Mouse (Mus musculus) right cerebral cortex, postnatal 14 days (tissue): ENCODE measurements at regions not wholly inside any gene's neighbourhood (a gene's known extent, or its start where the extent isn't known, plus 50 kb on each side); places are given as distances from the start of the nearest gene placed in this dataset.

Experiments
- DNase-seq: peaks from one replicate; pipeline ENCODE4 v3.0.0; 2022

DNA sequence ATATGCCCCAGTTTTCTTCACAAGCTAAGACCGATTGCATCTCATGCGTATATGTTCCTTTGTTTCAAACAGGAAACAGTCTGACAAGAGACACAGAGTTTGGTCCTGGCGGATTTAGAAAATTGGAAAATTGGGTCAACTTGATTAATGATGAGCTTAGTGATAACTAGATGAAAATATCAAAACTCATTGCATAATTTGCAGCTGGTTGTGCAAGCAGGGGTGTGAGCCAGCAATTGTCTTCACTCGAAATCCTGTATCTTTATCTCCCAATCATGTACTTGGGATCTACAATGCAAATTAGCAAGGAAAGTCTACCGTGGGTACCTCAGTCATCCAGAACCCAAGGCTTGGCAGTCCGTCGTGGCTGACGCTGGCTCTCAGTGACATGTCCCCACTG lies 128.9 kb upstream of the N6amt1 start:
- no peak for DNase-seq

DNA sequence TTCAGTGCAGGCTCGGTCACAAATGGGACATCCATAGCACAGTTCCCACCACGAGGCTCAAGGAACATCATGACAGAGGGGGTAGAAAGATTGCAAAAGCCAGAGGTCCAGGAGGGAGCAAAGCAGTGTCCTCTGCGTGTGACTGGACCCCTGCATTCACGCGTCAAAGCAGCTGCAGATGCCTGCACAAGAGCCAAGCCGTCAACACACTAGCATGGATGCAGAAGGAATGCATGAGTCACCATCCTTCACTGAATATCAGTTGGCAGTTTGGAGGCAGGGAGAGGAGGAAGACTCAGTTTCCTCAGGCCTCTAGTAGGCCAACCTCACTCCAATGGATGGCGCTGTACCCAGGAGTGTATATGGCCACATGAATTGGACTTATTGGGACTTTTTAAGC lies 130.0 kb upstream of the N6amt1 start:
- DNase-seq: no peak

DNA sequence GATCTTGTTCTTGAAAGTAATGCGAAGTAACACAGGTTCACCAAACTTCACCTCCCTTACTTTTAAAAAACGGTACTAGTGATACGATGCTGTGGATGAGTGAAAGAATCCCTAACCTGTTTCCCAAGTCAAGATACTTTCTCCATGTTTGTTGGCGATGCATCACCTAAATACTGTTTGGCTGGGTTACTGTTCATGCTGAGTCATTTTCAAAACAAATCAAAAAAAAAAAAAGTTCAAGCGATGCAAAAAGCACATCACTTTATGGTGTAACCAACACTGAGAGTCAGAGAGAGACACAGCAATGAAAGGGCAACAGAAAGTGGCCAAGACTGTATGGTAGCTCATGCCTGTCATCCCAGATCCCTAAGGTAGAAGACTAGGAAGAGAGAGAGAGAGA lies 133.4 kb upstream of the N6amt1 start:
- no peak for DNase-seq

DNA sequence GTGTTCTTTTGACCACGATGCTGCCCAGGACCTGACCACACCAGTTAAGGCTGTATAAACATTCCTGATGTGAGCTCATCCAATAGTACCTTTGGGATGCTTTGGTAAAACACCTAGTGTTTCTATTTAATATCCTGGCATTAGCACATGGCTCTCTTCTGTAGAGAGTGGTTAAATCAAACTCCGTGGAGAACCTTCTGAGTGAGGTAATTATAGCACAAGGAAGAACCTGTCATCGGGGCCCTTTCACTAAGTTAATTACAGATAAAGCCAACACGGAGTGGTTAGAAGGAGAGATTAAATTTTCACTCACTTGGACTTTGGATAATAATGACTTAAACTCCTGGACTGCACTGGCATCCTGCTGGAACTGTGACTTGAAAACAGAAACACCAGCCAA lies 133.8 kb upstream of the N6amt1 start:
- no peak for DNase-seq

DNA sequence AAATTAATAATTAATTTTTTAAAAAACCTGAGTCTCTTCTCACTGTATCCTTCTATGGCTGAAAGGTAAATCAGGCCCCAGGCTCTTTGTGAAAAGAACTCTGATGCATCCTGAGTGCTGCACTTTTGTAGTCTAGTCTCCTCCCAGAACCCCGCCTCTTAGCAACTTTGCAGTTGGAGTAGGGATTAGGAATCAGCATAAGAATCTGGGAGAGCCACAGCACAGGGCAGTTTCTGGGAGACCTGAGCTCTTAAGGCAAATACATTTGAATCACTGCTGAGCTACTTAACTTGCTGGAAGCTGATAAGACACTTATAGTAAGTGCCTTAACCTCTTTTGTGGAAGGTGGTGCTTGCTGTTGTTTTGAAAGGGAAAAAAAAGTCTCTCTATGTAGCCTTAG lies 146.1 kb upstream of the N6amt1 start:
- DNase-seq: no peak

DNA sequence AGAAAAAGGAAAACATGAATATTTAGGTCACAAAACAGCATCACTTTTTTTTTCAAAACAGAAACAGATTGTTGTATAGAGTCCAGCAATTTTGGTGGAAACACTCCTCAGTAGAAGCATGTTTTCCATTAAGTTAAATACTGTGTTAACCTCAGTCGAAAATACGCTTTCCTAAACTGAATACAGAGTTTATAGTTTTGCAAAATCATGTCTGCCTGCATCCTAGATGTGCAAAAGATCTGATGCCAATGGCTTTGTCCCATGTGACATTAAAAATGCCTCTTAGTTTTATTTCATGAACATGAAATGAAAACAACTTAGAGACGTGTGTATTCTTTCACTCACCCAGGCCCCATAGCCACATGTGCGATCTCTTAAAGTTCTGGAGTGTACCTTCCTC lies 163.5 kb upstream of the N6amt1 start:
- DNase-seq: no peak

DNA sequence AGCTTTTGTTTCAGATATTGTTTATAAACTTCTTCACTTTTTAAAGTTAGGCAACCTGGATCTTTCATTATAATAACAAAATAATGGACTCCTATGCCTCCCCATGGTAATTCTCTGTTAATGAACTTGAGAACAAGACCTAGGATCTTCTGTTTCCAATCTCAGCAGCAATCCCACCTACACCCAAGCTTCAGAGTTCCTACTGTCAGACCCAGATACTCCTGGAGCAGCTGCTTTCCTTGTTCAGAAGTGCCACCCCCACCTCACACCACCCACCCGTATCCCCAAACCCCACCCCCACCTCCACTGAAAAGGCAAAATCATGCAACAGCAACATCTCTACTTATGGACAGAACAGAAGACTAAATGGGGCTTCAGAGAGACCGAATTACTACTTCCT lies 165.2 kb upstream of the N6amt1 start:
- no peak for DNase-seq

DNA sequence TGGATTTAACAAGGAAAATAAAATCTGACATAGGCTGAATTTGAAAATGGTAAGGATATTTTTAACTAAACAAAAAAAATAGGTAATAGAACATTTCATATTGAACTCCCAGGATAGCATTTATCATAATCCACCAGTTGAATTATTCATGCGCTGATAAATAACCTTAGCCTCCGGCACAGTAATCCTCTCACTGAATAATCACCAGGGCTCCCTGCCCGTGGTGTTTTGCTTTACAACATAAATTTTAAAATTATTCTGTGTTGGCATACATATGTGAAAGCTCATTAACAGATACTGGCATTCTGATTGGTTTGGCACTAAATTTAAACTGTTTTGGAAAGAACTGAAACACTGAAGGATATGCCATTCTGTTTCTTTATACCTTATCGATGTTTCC lies 181.6 kb upstream of the N6amt1 start:
- no peak for DNase-seq

DNA sequence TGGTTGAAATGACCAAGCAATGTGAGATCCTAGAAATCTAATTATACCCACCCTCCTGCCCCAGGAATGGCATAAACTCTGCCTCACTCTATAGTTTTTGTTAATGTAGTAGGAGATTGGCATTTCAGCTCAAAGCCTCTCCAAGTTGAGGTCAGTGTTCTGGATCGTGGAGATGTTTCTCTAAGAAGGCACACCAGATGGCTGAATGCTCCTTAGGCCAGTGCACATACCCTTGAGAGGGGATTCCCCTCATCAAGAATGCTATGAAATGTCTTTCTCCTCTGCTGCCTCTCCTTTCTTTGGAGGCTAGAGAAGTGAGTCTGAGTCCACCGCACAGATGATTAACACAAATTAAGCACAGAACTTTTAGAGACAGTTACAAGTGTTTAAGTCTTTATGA lies 214.7 kb upstream of the N6amt1 start:
- DNase-seq: no peak

DNA sequence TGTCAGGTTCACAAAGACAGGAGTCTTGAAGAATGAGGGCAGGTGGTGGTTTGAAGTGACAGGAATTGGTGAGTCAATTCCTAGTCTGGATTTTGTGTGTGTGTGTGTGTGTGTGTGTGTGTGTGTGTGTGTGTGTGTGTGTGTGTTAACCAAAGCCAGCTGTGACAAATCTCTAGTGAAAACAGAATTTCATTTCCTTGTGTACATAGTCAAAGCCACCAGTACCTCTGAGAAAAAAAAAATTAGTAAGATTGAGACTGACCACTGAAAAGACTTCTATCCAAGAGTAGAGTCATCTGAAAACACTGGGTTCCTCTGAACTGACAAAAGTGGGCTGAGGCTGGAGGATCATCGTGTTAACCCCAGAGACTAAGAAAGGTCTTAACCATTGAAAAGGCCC lies 217.5 kb upstream of the N6amt1 start:
- no peak for DNase-seq

DNA sequence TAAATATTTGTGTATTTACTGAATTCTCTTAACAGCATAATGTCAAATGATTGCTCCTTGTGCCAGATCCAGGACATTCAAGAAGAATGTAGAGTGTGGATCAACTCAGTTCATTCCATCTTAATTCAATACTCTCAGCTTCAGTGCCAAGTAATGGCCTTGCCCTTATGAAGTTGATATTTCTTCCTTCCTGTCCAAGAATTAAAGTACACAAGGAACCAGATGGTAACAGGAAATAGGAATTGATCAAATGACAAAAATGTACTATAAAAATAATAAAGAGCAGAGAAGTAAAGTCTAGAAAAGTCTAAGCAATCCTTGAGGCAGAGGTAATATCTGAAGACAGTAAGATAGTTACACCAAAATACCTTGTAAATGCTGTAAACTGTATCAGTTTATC lies 219.5 kb upstream of the N6amt1 start:
- no peak for DNase-seq

DNA sequence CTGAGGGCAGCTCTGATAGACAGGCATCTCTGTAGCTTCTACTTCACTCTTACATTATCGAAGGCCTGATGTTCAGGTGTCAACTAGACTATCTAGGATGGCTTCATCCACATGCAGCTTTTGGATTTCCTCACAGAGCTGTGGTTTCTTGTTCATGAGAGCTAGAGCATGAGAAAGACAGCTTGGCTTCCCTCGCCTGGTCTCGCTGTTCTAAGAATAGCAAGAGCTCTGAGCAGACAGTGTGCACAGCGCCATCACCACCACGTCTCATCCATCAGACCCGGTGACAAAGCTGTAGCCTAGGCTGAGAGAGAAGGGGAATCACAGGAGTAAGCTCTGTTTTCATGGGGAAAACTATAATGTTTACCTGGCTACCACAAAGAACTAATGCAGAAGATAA lies 220.1 kb upstream of the N6amt1 start:
- no peak for DNase-seq

DNA sequence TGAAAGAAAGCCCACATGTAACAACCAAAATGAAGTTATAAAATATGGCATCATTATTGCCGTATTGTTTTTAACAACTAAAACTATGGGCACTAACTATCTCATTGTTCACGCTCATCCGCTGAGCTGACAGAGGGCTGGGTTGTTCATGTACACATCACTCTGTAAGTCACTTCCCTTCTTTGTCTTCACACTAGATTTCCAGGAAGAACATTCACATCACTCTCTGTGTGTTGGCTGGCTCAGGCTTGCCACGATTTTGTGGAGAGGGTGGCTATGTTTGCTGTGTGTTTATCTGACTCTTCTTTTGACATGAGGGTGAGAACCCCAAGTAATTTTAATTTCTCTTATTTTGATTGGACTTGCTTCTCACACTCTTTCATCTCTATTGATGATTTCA lies 221.9 kb upstream of the N6amt1 start:
- DNase-seq: no peak

DNA sequence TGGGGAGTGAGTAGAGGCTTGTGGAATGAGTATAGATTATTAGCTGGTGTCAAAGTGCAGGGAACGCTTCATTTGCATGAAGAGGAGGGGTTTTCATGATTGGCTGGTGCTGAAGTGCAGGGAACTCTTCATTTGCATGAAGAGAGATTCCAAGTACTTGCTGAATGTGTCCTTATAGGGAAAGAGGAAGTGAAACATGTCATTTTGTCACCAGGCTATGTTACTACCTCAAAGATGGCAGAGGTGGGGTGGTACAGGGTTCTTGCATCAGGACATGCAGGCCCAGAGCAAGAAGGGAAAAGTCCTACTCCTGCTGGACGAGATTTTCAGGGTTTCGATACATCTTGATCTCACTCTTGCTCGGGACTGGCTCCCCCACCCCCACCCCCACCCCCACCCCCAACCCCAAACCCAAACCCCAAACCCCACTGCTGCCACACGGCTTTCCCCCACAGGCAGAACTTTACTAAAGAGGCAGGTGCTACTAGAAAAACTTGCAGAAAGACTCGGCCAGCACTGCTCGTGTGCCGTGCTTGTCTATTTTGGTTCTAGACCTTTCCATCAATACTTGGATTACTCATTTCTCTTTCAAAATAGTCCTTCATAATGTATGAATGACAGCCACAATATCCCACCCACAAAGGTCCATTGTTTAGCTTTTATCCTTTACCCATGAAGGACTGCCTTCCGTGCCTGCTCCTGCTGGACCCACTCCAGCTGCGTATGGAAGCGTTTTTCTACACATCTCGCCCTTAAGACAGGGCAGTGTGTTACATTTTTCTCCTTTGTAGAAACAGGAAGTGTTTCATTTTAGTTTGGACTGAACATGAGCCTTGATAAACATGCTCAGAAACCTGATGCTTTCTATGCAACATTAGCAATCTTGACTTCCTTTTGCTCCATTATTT lies 223.0 kb upstream of the N6amt1 start:
- DNase-seq: no peak

DNA sequence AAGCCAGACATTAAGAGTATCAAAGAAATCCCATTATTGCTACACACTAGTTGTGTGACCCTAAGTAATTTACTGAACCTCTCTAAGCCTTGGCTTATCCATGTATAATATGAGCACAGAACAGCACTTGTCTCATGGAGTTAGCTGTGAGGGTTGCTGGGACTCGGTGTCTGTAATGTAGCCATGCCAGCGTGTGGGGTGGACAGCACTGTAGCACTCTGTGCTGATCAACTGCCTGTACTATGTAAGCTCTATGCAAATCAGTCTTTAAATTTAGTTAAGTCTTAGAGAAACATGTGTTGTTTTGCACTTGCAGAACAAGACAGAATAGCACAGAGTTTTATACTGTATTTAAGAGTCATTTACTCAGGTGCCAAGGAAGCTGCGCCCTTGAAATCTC lies 225.0 kb upstream of the N6amt1 start:
- DNase-seq: no peak

DNA sequence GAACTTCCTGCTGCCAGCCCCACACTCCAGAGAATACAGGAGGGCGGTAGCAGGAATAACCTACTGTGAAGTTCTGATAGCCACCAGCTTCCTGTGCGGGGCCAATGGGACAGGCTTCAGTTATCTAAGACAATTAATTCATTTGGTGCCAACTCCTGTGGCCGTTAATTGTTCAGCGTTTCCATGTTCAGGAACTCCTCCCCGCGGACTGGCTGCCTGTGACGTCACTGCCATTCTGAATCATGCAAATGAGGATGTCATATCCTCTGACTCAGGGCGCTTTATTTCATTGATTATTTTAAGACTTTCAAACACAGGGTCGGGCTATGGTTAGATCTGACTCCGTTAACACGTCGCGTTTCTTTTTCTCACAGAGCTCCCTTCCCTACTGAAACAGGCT lies 225.8 kb upstream of the N6amt1 start:
- DNase-seq: peak; percentile 25

DNA sequence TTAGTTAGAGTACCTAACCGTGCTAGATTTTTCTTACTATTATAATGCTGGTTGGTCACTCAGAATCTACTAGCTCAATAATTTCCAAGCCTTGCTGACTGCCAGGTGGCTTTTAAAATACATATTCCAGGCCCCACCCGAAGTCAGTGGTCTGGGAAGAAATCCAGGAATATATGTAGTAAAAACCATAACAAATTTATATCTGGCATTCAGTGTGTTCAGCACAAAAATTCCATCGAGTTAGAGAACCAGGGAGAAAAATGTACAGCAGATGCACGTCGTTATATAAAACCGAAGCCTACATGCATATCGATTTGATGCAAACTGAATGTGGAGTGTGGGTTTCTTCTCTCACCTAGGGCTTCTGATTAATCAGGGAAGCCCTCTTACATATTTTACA lies 229.5 kb upstream of the N6amt1 start:
- no peak for DNase-seq

DNA sequence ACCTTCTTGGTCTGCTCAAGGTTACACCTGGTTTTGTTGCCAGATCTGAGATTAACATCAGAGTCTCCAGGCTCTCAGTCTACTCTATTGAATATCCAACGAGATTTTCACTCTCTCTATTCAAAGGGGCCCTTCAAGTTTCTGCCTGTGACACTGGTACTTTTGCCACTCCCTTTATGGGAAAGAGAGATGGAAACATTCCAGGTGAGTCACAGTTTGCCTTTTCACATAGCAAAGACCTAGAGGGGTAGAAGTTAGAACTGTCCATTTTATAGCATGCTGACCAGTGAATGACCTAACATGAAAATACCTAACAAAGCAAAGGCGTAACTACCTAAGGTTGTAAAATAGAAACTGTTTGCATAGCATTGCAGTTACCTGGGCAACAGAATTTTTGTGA lies 250.4 kb upstream of the N6amt1 start:
- DNase-seq: no peak

DNA sequence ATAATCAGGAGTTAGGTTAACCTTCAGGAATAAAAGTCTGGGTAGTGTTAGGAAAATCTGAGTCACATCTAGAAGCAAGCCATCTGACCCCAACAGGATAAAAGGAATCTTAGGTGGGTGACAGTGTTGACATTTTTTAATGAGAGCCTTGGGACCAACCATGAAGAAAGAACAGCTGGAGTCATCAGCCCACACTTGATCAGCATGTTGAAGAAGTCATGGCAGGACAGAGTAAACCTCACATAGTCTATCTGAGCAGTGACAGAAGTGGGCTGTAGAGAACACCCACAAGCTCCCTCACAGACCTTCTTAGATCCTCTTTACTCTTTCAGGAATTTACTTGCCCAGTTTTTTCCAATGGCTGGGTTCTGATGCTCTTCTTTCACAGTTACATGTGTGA lies 251.9 kb upstream of the N6amt1 start:
- no peak for DNase-seq

DNA sequence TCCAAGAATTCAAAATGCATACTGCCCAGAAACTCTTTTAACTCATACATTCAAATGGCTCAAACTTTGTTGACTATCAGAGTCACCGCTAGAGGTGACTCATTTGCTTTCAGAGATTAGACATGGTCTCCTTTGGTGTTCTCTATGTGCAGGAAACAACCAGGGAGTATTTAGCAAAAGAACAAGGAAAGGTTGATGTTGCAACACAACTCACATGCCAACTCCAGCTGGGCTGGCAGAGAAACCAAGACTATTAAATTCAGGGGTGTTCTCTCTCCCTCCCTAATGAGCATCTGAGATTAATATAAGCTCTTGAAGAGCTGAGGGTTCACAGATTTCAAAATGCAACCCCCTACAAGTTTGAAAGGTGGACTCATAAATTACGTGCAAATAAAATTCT lies 262.0 kb upstream of the N6amt1 start:
- DNase-seq: no peak

DNA sequence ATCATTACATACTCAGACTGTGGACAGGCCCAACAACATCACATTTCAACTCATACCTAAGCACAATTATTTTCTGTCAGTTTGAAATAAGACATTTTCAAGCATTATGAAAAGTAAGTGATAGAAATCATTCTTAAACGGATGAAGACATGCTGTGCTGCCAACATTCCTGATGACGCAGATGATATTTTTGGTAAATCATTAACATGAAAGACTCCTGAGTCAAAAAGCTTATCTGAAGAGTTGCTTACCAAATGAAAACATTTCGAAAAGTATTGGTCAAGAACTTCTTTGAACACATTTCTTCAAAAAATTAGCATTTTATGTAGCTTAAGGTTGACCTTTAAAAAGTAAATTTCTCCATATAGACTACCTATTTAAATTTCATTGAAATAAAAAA lies 264.7 kb upstream of the N6amt1 start:
- no peak for DNase-seq

DNA sequence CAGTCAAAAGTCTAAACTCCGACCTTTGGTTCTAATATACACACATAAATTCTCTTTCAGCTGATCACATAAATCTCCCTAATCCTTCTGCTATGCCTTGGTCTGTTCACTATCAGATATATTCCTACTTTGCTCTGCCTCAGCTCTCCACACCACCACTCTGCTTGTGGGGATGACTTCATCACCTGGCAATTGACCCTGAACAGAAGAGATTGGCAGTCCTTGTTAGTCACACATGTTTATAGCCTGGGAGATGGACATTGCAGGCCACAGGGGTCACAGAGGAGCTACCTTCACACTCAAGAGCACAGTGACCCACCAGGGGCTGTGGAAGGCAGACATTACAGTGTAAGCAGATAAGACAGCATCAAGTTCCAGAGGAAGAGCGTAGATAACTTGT lies 270.5 kb upstream of the N6amt1 start:
- no peak for DNase-seq

DNA sequence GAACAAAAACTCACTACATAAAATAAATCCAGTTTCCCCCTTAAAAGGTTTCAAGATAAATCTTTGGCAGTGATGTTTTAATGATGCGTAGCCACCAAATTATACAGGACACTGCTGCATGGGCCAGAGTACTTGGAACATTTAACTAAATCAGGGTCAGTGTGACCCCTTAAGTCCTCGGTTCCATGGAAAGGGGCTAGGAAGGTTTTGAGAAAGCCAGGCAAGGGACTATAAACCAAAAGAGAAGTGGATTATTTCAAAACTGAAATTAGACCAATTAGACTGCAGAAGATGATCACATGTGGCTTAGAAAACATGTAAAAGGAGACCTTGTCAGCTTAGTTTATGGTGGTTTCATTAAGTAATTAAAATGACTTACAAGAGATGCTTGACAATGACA lies 276.6 kb upstream of the N6amt1 start:
- DNase-seq: no peak

DNA sequence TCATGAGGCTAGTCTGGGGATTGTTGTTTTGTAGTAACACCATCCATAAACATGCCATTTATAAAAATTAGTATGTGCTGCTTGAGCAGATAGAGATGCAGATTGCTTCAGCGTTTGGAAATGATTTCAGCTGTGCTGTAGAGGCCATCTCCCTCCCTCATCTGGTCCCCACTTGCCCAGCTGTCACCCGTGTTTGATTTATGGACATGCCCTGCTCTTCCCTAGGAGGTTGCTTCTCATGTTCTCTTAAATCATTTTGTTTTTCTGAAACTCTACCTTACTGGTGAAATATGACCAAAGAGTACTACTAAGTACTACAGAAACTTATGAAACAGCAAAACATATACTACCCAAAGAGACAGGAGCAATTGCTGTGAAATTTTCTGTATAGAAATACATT lies 284.7 kb upstream of the N6amt1 start:
- no peak for DNase-seq

DNA sequence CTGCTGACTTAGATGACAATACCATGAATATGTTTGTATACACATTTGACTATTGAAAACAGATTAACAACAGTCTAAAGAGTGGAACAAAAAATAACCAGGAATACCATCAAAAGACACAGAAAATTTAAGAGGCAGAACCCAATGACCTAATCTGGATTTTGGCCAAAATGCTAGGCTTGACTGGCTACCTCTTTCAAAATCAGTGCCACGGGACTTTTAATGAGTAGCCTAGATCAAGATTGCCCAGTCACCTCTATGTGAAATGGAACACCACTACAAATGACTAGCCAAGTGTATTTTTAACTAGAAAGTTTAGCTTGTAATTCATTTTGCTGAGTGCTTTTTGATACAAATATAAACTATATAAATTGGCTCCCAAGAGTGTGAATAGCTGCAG lies 286.0 kb upstream of the N6amt1 start:
- DNase-seq: no peak
